ENCODE assay signal across 8 mouse cellular contexts in genomic region chr14:73326511-73326910, GRCm38 (mm10). TPM values are rescaled to one million over a fixed set of nuclear protein-coding genes. Genes with fewer than 3 reads are reported as not detected.
DNase-seq lines count a peak whose midpoint lies in the region; ATAC-seq and TF ChIP-seq lines count a peak whose summit lies in the region.

No protein-coding gene starts in this region.

- peak overlapping the region; percentile 91 for H3K4me2 ChIP-seq in heart, embryonic 13.5 days
- H3K4me2 ChIP-seq in forebrain, embryonic 16.5 days (ENCODE audit: low read length) = peak overlapping the region; percentile 62

- H3K36me3 ChIP-seq in heart, embryonic 13.5 days = no peaks in the 10 kb centered on the region
- H3K36me3 ChIP-seq in ES-Bruce4 (ENCODE audit: control insufficient read depth, insufficient read depth, low read length, poor library complexity, severe bottlenecking) = no peaks in the 10 kb centered on the region; the same call in 1 of the 2 replicates
- no peaks in the 10 kb centered on the region for H3K36me3 ChIP-seq in forebrain, embryonic 16.5 days (ENCODE audit: control insufficient read depth, insufficient read depth)
- H3K36me3 ChIP-seq in macrophage (ENCODE audit: inconsistent target) = no peaks in the 10 kb centered on the region

- peaks cover 29% of the 10 kb centered on the region for H3K79me2 ChIP-seq in macrophage (ENCODE audit: inconsistent target)

- no peak for TF ChIP-seq EP300 in ES-Bruce4 (IDR thresholded peaks at IDR 0.05; ENCODE audit: insufficient read depth, low read depth, low read length)

- H3K4me1 ChIP-seq in heart, embryonic 13.5 days = peaks cover 15% of the 10 kb centered on the region
- no peaks in the 10 kb centered on the region for H3K4me1 ChIP-seq in ES-Bruce4 (ENCODE audit: control insufficient read depth, insufficient read depth, low read length)
- H3K4me1 ChIP-seq in forebrain, embryonic 16.5 days (replicated peaks; ENCODE audit: control insufficient read depth, insufficient read depth, low read length) = peaks cover 14% of the 10 kb centered on the region

- TF ChIP-seq CTCF in ES-Bruce4 (IDR thresholded peaks at IDR 0.05; ENCODE audit: low read depth, low read length) = no peak

- DNase-seq in heart, adult 9 months (ENCODE audit: low spot score in 2 of 2) = no peak
- DNase-seq in adrenal gland, adult 8-10 months = no peak
- no peak for DNase-seq in ovary, postnatal 10 days (ENCODE audit: low spot score)
- DNase-seq in left cerebral cortex, adult 18-20 months (ENCODE audit: low spot score in 2 of 2) = no peak

- no peak for ATAC-seq in heart, embryonic 13.5 days (ENCODE audit: extremely low read depth, insufficient number of reproducible peaks, low FRiP score, low TSS enrichment)
- ATAC-seq in forebrain, embryonic 16.5 days = 0 out of 2 replicates have a peak, but pooled peaks have one; percentile 7

- no peaks in the 10 kb centered on the region for H3K9me3 ChIP-seq in heart, embryonic 13.5 days
- no peaks in the 10 kb centered on the region for H3K9me3 ChIP-seq in ES-Bruce4 (replicated peaks; ENCODE audit: control insufficient read depth, insufficient read depth, low read length, poor library complexity, severe bottlenecking)
- 0 out of 2 replicates have a peak, but pooled peaks cover 4% of the 10 kb centered on the region for H3K9me3 ChIP-seq in forebrain, embryonic 16.5 days (ENCODE audit: control insufficient read depth, low read length)

- peak overlapping the region; percentile 90 for H3K4me3 ChIP-seq in heart, embryonic 13.5 days
- H3K4me3 ChIP-seq in ES-Bruce4 (ENCODE audit: low read depth, low read length) (peak overlapping the region; percentile 96), macrophage (ENCODE audit: inconsistent target) (peak overlapping the region; percentile 49)
- H3K4me3 ChIP-seq in forebrain, embryonic 16.5 days (replicated peaks; ENCODE audit: low read length) = peak overlapping the region; percentile 88

- no peaks in the 10 kb centered on the region for H3K27me3 ChIP-seq in heart, embryonic 13.5 days (replicated peaks)
- H3K27me3 ChIP-seq in ES-Bruce4 (ENCODE audit: control insufficient read depth, insufficient read depth, low read length, poor library complexity, severe bottlenecking) = no peaks in the 10 kb centered on the region; the same call in 1 of the 2 replicates
- H3K27me3 ChIP-seq in forebrain, embryonic 16.5 days (replicated peaks; ENCODE audit: control insufficient read depth, insufficient read depth, low read length) = no peaks in the 10 kb centered on the region

- peak overlapping the region; percentile 95 for H3K9ac ChIP-seq in heart, embryonic 13.5 days
- peak overlapping the region; percentile 100 for H3K9ac ChIP-seq in ES-Bruce4 (ENCODE audit: low read depth, poor library complexity, severe bottlenecking)
- peak overlapping the region; percentile 80 for H3K9ac ChIP-seq in forebrain, embryonic 16.5 days (replicated peaks; ENCODE audit: low read depth, low read length)

- H3K27ac ChIP-seq in heart, embryonic 13.5 days (replicated peaks) = peak overlapping the region; percentile 90
- peak overlapping the region; percentile 71 for H3K27ac ChIP-seq in ES-Bruce4 (ENCODE audit: insufficient read depth, low read length)
- H3K27ac ChIP-seq in forebrain, embryonic 16.5 days (ENCODE audit: low read length) = peak overlapping the region; percentile 89
- peak overlapping the region; percentile 79 for H3K27ac ChIP-seq in macrophage

- 9% methylated on average over 8 of the region's 8 CpGs for WGBS in heart, embryonic 13.5 days
- WGBS in forebrain, embryonic 16.5 days = 2% methylated on average over 8 of the region's 8 CpGs
- WGBS in macrophage (ENCODE audit: missing documents) = 13% methylated on average over 8 of the region's 8 CpGs

- TF ChIP-seq POLR2A in ES-Bruce4 (IDR thresholded peaks at IDR 0.05; ENCODE audit: insufficient read depth, low read length) = no peak

RNA-seq across cellular contexts. Expression of gene Rb1, which starts 0.9 kb away (rescaled TPM):
- polyA plus RNA-seq in heart, embryonic 13.5 days (2015; fragmentation: Nextera tagmentation; extraction: Ambion mirVana) = 12.5 and 14.3 TPM in 2 replicates
- 47.2 and 51.3 TPM in 2 replicates for polyA plus RNA-seq in ES-Bruce4 (2011; ENCODE audit: insufficient read depth, insufficient read length, low read depth, missing spikeins)
- 15.8 and 22.7 TPM in 2 replicates for polyA plus RNA-seq in forebrain, embryonic 16.5 days (2015; fragmentation: Nextera tagmentation; extraction: Ambion mirVana)
- total RNA-seq in macrophage (2018; cell fraction: chromatin; rRNA removed) = 100 to 1,000 TPM in 20 of 26 experiments, 10 to 100 TPM in 6; 39.3 to 393 (median 236) TPM
- 10 to 100 TPM; 30.1 to 61.9 (median 50.8) TPM for total RNA-seq in macrophage (2018; cell fraction: cytosol; rRNA removed)
- 100 to 1,000 TPM in 13 of 26 experiments, 10 to 100 TPM in 13; 34.5 to 216 (median 98.5) TPM for total RNA-seq in macrophage (2018; cell fraction: nucleus; rRNA removed)
- 35.4 to 48.6 TPM (median 40.6 TPM) in 3 replicates for polyA plus RNA-seq in macrophage (2018)
- total RNA-seq in adrenal gland, adult 8-10 months (2022) = 10 to 100 TPM; 13.3 to 30.4 (median 20.9) TPM
- total RNA-seq in left cerebral cortex, adult 18-20 months (2021) = 10 to 100 TPM; 28.9 to 30.1 TPM

RNA-seq across cellular contexts. Expression of gene Itm2b, which starts 58.6 kb away (rescaled TPM):
- 620 and 695 TPM in 2 replicates for polyA plus RNA-seq in heart, embryonic 13.5 days (2015; fragmentation: Nextera tagmentation; extraction: Ambion mirVana)
- 136 and 150 TPM in 2 replicates for polyA plus RNA-seq in ES-Bruce4 (2011; ENCODE audit: insufficient read depth, insufficient read length, low read depth, missing spikeins)
- polyA plus RNA-seq in forebrain, embryonic 16.5 days (2015; fragmentation: Nextera tagmentation; extraction: Ambion mirVana) = 630 and 738 TPM in 2 replicates
- 100 to 1,000 TPM in 25 of 26 experiments, 10 to 100 TPM in 1; 99.9 to 715 (median 297) TPM for total RNA-seq in macrophage (2018; cell fraction: chromatin; rRNA removed)
- total RNA-seq in macrophage (2018; cell fraction: cytosol; rRNA removed) = 1,000 to 10,000 TPM; 2,781 to 4,191 (median 3,475) TPM
- total RNA-seq in macrophage (2018; cell fraction: nucleus; rRNA removed) = 1,000 to 10,000 TPM in 24 of 26 experiments, 100 to 1,000 TPM in 2; 559 to 2,630 (median 1,649) TPM
- 3,192 to 6,999 TPM (median 6,128 TPM) in 3 replicates for polyA plus RNA-seq in macrophage (2018)
- total RNA-seq in adrenal gland, adult 8-10 months (2022) = 1,000 to 10,000 TPM in 2 of 4 experiments, 100 to 1,000 TPM in 2; 972 to 1,094 (median 1,035) TPM
- 100 to 1,000 TPM; 780 to 834 TPM for total RNA-seq in left cerebral cortex, adult 18-20 months (2021)
